Comparison of ENCODE assay signal across 23 mouse cellular contexts in the genomic region with DNA sequence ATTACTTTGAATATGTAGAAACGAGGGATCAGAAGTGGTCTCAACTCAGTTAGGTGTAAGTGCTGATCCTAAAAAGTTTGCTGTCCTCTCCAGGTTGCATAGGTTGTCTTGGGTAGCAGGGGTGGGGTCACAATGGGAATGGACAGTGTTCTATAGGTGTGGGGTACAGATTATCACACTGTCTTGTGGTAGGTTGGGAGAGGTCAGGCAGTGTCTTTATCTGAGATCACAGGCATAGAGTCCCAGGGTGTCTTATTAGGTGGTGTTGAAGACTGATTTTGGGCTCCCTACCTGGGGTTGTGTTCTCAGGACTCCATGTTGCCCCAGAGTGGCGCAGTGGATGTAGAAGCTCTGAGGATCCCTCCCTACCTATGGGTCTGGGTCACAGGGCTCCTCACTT.
"Had no signal": no experiment of that assay in that cellular context is flagged by ENCODE, and none has a peak within 500 bp of the region (broad histone marks: within the 10 kb centered on the region; RNA-seq: fewer than 3 reads in every experiment).

No protein-coding gene starts in this region.

- H3K4me2 ChIP-seq: heart, embryonic 12.5 days; hindbrain, embryonic 13.5 days; hindbrain, embryonic 15.5 days; intestine, embryonic 15.5 days; limb, embryonic 12.5 days had no signal

- H3K4me1 ChIP-seq: heart, embryonic 10.5 days; heart, embryonic 12.5 days; hindbrain, embryonic 10.5 days; hindbrain, embryonic 13.5 days; hindbrain, embryonic 15.5 days; intestine, embryonic 15.5 days; limb, embryonic 10.5 days; limb, embryonic 12.5 days had no signal

- H3K9ac ChIP-seq: heart, embryonic 12.5 days; hindbrain, embryonic 13.5 days; hindbrain, embryonic 15.5 days; intestine, embryonic 15.5 days; limb, embryonic 12.5 days had no signal

- H3K4me3 ChIP-seq: gastrocnemius, adult 2 months; heart, embryonic 10.5 days; heart, embryonic 12.5 days; hindbrain, embryonic 10.5 days; hindbrain, embryonic 13.5 days; hindbrain, embryonic 15.5 days; intestine, embryonic 15.5 days; layer of hippocampus, adult 2 months; left cerebral cortex, adult 2 months; limb, embryonic 10.5 days; limb, embryonic 12.5 days had no signal

- H3K27me3 ChIP-seq: heart, embryonic 12.5 days; hindbrain, embryonic 13.5 days; hindbrain, embryonic 15.5 days; intestine, embryonic 15.5 days; limb, embryonic 12.5 days had no signal

- ATAC-seq: forebrain, embryonic 16.5 days; inflammation-experienced regulatory T-cells, adult 6 months; intestine, embryonic 15.5 days; intestine, postnatal 0 days had no signal

- DNase-seq: gastrocnemius, adult 2 months; gastrocnemius, postnatal 10 days; gastrocnemius, postnatal 25 days; heart, postnatal 10 days; heart, postnatal 4 days; kidney, adult 18-20 months; kidney, adult 8-10 months; kidney, postnatal 10 days; kidney, postnatal 25 days; kidney, postnatal 4 days had no signal

- H3K27ac ChIP-seq: gastrocnemius, adult 2 months; heart, embryonic 10.5 days; hindbrain, embryonic 10.5 days; hindbrain, embryonic 13.5 days; hindbrain, embryonic 15.5 days; intestine, embryonic 15.5 days; layer of hippocampus, adult 2 months; left cerebral cortex, adult 2 months; limb, embryonic 10.5 days; limb, embryonic 12.5 days had no signal

- H3K9me3 ChIP-seq: heart, embryonic 10.5 days; hindbrain, embryonic 10.5 days; hindbrain, embryonic 13.5 days; hindbrain, embryonic 15.5 days; intestine, embryonic 15.5 days; limb, embryonic 10.5 days; limb, embryonic 12.5 days had no signal
